Mouse (Mus musculus): ENCODE results near the gene Eif4e2. TPM values are rescaled to one million over a fixed set of nuclear protein-coding genes. Genes with fewer than 3 reads are reported as not detected.
A peak's percentile ranks its signal among the peaks of the same experiment; 100 is the strongest.

The Eif4e2 gene
- polyA plus RNA-seq, 1 experiment from 2014 or later, result 141 TPM

- Histone ChIP-seq H3K4me2 (ENCODE audit: low read depth, low read length, severe bottlenecking) (no peak overlapping the region), H3K4me1 (replicated peaks; ENCODE audit: control insufficient read depth, insufficient read depth, low read length) (peaks cover 5% of the 10 kb centered on the region), H3K9me3 (ENCODE audit: control insufficient read depth, low read length) (no peaks in the 10 kb centered on the region), H3K9ac (ENCODE audit: low read length) (no peak overlapping the region), H3K27me3 (ENCODE audit: control insufficient read depth, insufficient read depth, low read length) (peaks cover 10% of the 10 kb centered on the region), H3K27ac (ENCODE audit: low read depth, low read length) (no peak overlapping the region), H3K4me3 (ENCODE audit: low read depth, low read length) (no peak overlapping the region), H3K36me3 (ENCODE audit: control insufficient read depth, insufficient read depth, low read length) (no peaks in the 10 kb centered on the region)
- no peak for DNase-seq (ENCODE audit: low spot score)
- no peak for ATAC-seq (replicated peaks; ENCODE audit: low FRiP score)
- WGBS, result 26% methylated on average over 14 of the region's 14 CpGs
These were observed 44.8 kb downstream of the Eif4e2 start for GRCm38 (mm10) chr1:87258484-87258883.

GRCm38 (mm10) chr1:87259316-87259715 is 45.6 kb downstream of the Eif4e2 start:
- H3K9ac ChIP-seq (ENCODE audit: low read length), result no peak overlapping the region
- no peak overlapping the region for H3K4me3 ChIP-seq (ENCODE audit: low read depth, low read length)
- no peak overlapping the region for H3K4me2 ChIP-seq (ENCODE audit: low read depth, low read length, severe bottlenecking)
- H3K27me3 ChIP-seq (ENCODE audit: control insufficient read depth, insufficient read depth, low read length), result peaks cover 16% of the 10 kb centered on the region
- no peaks in the 10 kb centered on the region for H3K36me3 ChIP-seq (ENCODE audit: control insufficient read depth, insufficient read depth, low read length)
- WGBS, result 85% methylated on average over 2 of the region's 2 CpGs
- no peaks in the 10 kb centered on the region for H3K9me3 ChIP-seq (ENCODE audit: control insufficient read depth, low read length)
- no peak for DNase-seq (ENCODE audit: low spot score)
- peaks cover 9% of the 10 kb centered on the region for H3K4me1 ChIP-seq (replicated peaks; ENCODE audit: control insufficient read depth, insufficient read depth, low read length)
- ATAC-seq (replicated peaks; ENCODE audit: low FRiP score), result no peak
- H3K27ac ChIP-seq (ENCODE audit: low read depth, low read length), result no peak overlapping the region

- no peak overlapping the region for H3K4me3 ChIP-seq (ENCODE audit: low read depth, low read length)
- H3K36me3 ChIP-seq (ENCODE audit: control insufficient read depth, insufficient read depth, low read length), result no peaks in the 10 kb centered on the region
- peaks cover 15% of the 10 kb centered on the region for H3K4me1 ChIP-seq (replicated peaks; ENCODE audit: control insufficient read depth, insufficient read depth, low read length)
- no peak overlapping the region for H3K9ac ChIP-seq (ENCODE audit: low read length)
- H3K27me3 ChIP-seq (ENCODE audit: control insufficient read depth, insufficient read depth, low read length), result peaks cover 44% of the 10 kb centered on the region
- ATAC-seq (replicated peaks; ENCODE audit: low FRiP score), result no peak; the same call in 1 of the 2 replicates
- no peak for DNase-seq (ENCODE audit: low spot score)
- H3K27ac ChIP-seq (ENCODE audit: low read depth, low read length), result no peak overlapping the region
- 2% methylated on average over 9 of the region's 9 CpGs for WGBS
- peak overlapping the region; percentile 27; the same call in 1 of the 2 replicates for H3K4me2 ChIP-seq (ENCODE audit: low read depth, low read length, severe bottlenecking)
- H3K9me3 ChIP-seq (ENCODE audit: control insufficient read depth, low read length), result no peaks in the 10 kb centered on the region
These were observed 49.5 kb downstream of the Eif4e2 start for GRCm38 (mm10) chr1:87263257-87263656.

GRCm38 (mm10) chr1:87263796-87264133 is 50.1 kb downstream of the Eif4e2 start:
- Histone ChIP-seq H3K36me3 (ENCODE audit: control insufficient read depth, insufficient read depth, low read length) (no peaks in the 10 kb centered on the region), H3K9ac (ENCODE audit: low read length) (peak overlapping the region; percentile 61), H3K9me3 (ENCODE audit: control insufficient read depth, low read length) (no peaks in the 10 kb centered on the region), H3K4me1 (replicated peaks; ENCODE audit: control insufficient read depth, insufficient read depth, low read length) (peaks cover 15% of the 10 kb centered on the region), H3K4me2 (ENCODE audit: low read depth, low read length, severe bottlenecking) (peak overlapping the region; percentile 99), H3K4me3 (ENCODE audit: low read depth, low read length) (peak overlapping the region; percentile 51), H3K27me3 (ENCODE audit: control insufficient read depth, insufficient read depth, low read length) (peaks cover 41% of the 10 kb centered on the region), H3K27ac (ENCODE audit: low read depth, low read length) (no peak overlapping the region)
- no peak for ATAC-seq (replicated peaks; ENCODE audit: low FRiP score)
- WGBS, result 2% methylated on average over 12 of the region's 12 CpGs
- no peak for DNase-seq (ENCODE audit: low spot score)

- ATAC-seq (replicated peaks; ENCODE audit: low FRiP score), result peak; percentile 55
- Histone ChIP-seq H3K4me1 (replicated peaks; ENCODE audit: control insufficient read depth, insufficient read depth, low read length) (peaks cover 15% of the 10 kb centered on the region), H3K27ac (ENCODE audit: low read depth, low read length) (no peak within 1 kb of the TSS), H3K27me3 (ENCODE audit: control insufficient read depth, insufficient read depth, low read length) (peaks cover 41% of the 10 kb centered on the region), H3K4me2 (ENCODE audit: low read depth, low read length, severe bottlenecking) (peak within 1 kb of the TSS; percentile 99), H3K4me3 (ENCODE audit: low read depth, low read length) (peak within 1 kb of the TSS; percentile 51), H3K36me3 (ENCODE audit: control insufficient read depth, insufficient read depth, low read length) (no peaks in the 10 kb centered on the region), H3K9me3 (ENCODE audit: control insufficient read depth, low read length) (no peaks in the 10 kb centered on the region), H3K9ac (ENCODE audit: low read length) (peak within 1 kb of the TSS; percentile 61)
- under 1% methylated on average over 70 of the region's 70 CpGs for WGBS
- DNase-seq (ENCODE audit: low spot score), result peak; percentile 69
These were observed 50.7 kb downstream of the Eif4e2 start, which contains the start of gene Efhd1 for GRCm38 (mm10) chr1:87264134-87265006. Gene Efhd1 (plus strand): TSS chr1:87264363.

GRCm38 (mm10) chr1:87265200-87265599 is 51.5 kb downstream of the Eif4e2 start:
- WGBS, result 0% methylated on average over 13 of the region's 13 CpGs
- no peak overlapping the region for H3K9ac ChIP-seq (ENCODE audit: low read length)
- ATAC-seq (replicated peaks; ENCODE audit: low FRiP score), result no peak

GRCm38 (mm10) chr1:87266296-87267090 is 52.8 kb downstream of the Eif4e2 start:
- no peak overlapping the region for H3K9ac ChIP-seq (ENCODE audit: low read length)
- peaks cover 15% of the 10 kb centered on the region for H3K4me1 ChIP-seq (replicated peaks; ENCODE audit: control insufficient read depth, insufficient read depth, low read length)
- no peak overlapping the region for H3K4me2 ChIP-seq (ENCODE audit: low read depth, low read length, severe bottlenecking)
- ATAC-seq (replicated peaks; ENCODE audit: low FRiP score) (no peak), DNase-seq (ENCODE audit: low spot score) (no peak)
- H3K27ac ChIP-seq (ENCODE audit: low read depth, low read length), result no peak overlapping the region
- H3K4me3 ChIP-seq (ENCODE audit: low read depth, low read length), result no peak overlapping the region
- H3K9me3 ChIP-seq (ENCODE audit: control insufficient read depth, low read length), result no peaks in the 10 kb centered on the region
- WGBS, result 27% methylated on average over 8 of the region's 8 CpGs
- H3K36me3 ChIP-seq (ENCODE audit: control insufficient read depth, insufficient read depth, low read length), result no peaks in the 10 kb centered on the region
- peaks cover 41% of the 10 kb centered on the region for H3K27me3 ChIP-seq (ENCODE audit: control insufficient read depth, insufficient read depth, low read length)

More at GRCm38 (mm10) chr1:87265200-87265599, 51.5 kb downstream of the Eif4e2 start:
- Histone ChIP-seq H3K36me3 (ENCODE audit: control insufficient read depth, insufficient read depth, low read length) (no peaks in the 10 kb centered on the region), H3K4me3 (ENCODE audit: low read depth, low read length) (peak overlapping the region; percentile 51), H3K9me3 (ENCODE audit: control insufficient read depth, low read length) (no peaks in the 10 kb centered on the region), H3K4me1 (replicated peaks; ENCODE audit: control insufficient read depth, insufficient read depth, low read length) (peaks cover 15% of the 10 kb centered on the region), H3K27me3 (ENCODE audit: control insufficient read depth, insufficient read depth, low read length) (peaks cover 41% of the 10 kb centered on the region), H3K27ac (ENCODE audit: low read depth, low read length) (no peak overlapping the region), H3K4me2 (ENCODE audit: low read depth, low read length, severe bottlenecking) (peak overlapping the region; percentile 99)
- DNase-seq (ENCODE audit: low spot score), result peak; percentile 59

GRCm38 (mm10) chr1:87270204-87270603 is 56.5 kb downstream of the Eif4e2 start:
- no peaks in the 10 kb centered on the region for H3K36me3 ChIP-seq (ENCODE audit: control insufficient read depth, insufficient read depth, low read length)
- no peak overlapping the region for H3K9ac ChIP-seq (ENCODE audit: low read length)
- no peaks in the 10 kb centered on the region for H3K9me3 ChIP-seq (ENCODE audit: control insufficient read depth, low read length)
- H3K27ac ChIP-seq (ENCODE audit: low read depth, low read length), result no peak overlapping the region
- H3K4me3 ChIP-seq (ENCODE audit: low read depth, low read length), result no peak overlapping the region
- DNase-seq (ENCODE audit: low spot score), result no peak
- no peak overlapping the region for H3K4me2 ChIP-seq (ENCODE audit: low read depth, low read length, severe bottlenecking)
- no peak for ATAC-seq (replicated peaks; ENCODE audit: low FRiP score)
- peaks cover 3% of the 10 kb centered on the region for H3K4me1 ChIP-seq (replicated peaks; ENCODE audit: control insufficient read depth, insufficient read depth, low read length)
- 31% methylated on average over 3 of the region's 3 CpGs for WGBS
- peaks cover 18% of the 10 kb centered on the region for H3K27me3 ChIP-seq (ENCODE audit: control insufficient read depth, insufficient read depth, low read length)
